20 mouse cellular contexts compared by ENCODE assay signal in the genomic region with DNA sequence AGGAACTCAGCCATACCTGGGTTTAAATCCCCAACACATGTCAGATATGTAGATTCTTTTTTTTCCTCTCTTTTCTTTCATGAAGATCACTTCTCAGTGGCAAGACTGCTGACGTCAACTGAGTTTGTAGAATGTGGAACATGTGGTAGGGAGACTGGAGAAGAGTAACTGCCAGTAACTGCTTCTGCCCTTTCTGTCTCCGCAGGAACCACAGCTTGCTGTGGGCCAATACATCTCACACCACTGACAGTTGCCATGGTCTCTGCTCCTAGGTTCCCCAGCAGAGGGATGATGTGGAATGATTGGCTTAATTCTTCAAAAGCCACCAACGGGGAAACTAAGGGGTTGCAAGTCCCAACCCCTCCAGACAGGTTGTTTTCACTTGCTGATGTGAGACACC. TPM values are rescaled to one million over a fixed set of nuclear protein-coding genes. Genes with fewer than 3 reads are reported as not detected.
DNase-seq lines count a peak whose midpoint lies in the region; ATAC-seq lines count a peak whose summit lies in the region.
"Had no signal": no experiment of that assay in that cellular context is flagged by ENCODE, and none has a peak within 500 bp of the region (broad histone marks: within the 10 kb centered on the region; RNA-seq: fewer than 3 reads in every experiment).

No protein-coding gene starts in this region.

- H3K4me1 ChIP-seq in liver, embryonic 13.5 days (replicated peaks), result no peaks in the 10 kb centered on the region
- no peaks in the 10 kb centered on the region for H3K4me1 ChIP-seq in liver, embryonic 11.5 days (replicated peaks; ENCODE audit: control insufficient read depth, insufficient read depth, low read length)
- H3K4me1 ChIP-seq: embryonic facial prominence, embryonic 13.5 days; hindbrain, embryonic 15.5 days; limb, embryonic 13.5 days; midbrain, embryonic 15.5 days; neural tube, embryonic 12.5 days; stomach, embryonic 15.5 days had no signal

- H3K4me3 ChIP-seq in liver, embryonic 13.5 days (replicated peaks), result no peak overlapping the region
- no peak overlapping the region for H3K4me3 ChIP-seq in liver, embryonic 11.5 days (ENCODE audit: low read depth, low read length)
- H3K4me3 ChIP-seq: embryonic facial prominence, embryonic 13.5 days; hindbrain, embryonic 15.5 days; limb, embryonic 13.5 days; midbrain, embryonic 15.5 days; neural tube, embryonic 12.5 days; stomach, embryonic 15.5 days had no signal

- H3K36me3 ChIP-seq in liver, embryonic 13.5 days, result no peaks in the 10 kb centered on the region
- H3K36me3 ChIP-seq in liver, embryonic 11.5 days (ENCODE audit: control insufficient read depth, insufficient read depth, low read length), result no peaks in the 10 kb centered on the region
- H3K36me3 ChIP-seq: embryonic facial prominence, embryonic 13.5 days; hindbrain, embryonic 15.5 days; limb, embryonic 13.5 days; midbrain, embryonic 15.5 days; neural tube, embryonic 12.5 days; stomach, embryonic 15.5 days had no signal

- H3K4me2 ChIP-seq in liver, embryonic 13.5 days, result no peak overlapping the region
- H3K4me2 ChIP-seq in liver, embryonic 11.5 days, result no peak overlapping the region
- H3K4me2 ChIP-seq: embryonic facial prominence, embryonic 13.5 days; hindbrain, embryonic 15.5 days; limb, embryonic 13.5 days; midbrain, embryonic 15.5 days; neural tube, embryonic 12.5 days; stomach, embryonic 15.5 days had no signal

- 33% methylated on average over 3 of the region's 3 CpGs for WGBS in liver, embryonic 13.5 days (ENCODE audit: insufficient replicate concordance)
- whole genome bisulfite sequencing in liver, embryonic 11.5 days, result 39% methylated on average over 3 of the region's 3 CpGs

- no peak overlapping the region for H3K27ac ChIP-seq in liver, embryonic 13.5 days
- no peak overlapping the region for H3K27ac ChIP-seq in liver, embryonic 11.5 days (ENCODE audit: low read depth, low read length)
- H3K27ac ChIP-seq: embryonic facial prominence, embryonic 13.5 days; hindbrain, embryonic 15.5 days; limb, embryonic 13.5 days; midbrain, embryonic 15.5 days; neural tube, embryonic 12.5 days; stomach, embryonic 15.5 days had no signal

- H3K27me3 ChIP-seq in liver, embryonic 13.5 days, result no peaks in the 10 kb centered on the region
- H3K27me3 ChIP-seq in liver, embryonic 11.5 days (replicated peaks; ENCODE audit: control insufficient read depth, insufficient read depth, low read length), result no peaks in the 10 kb centered on the region
- H3K27me3 ChIP-seq: embryonic facial prominence, embryonic 13.5 days; hindbrain, embryonic 15.5 days; limb, embryonic 13.5 days; midbrain, embryonic 15.5 days; neural tube, embryonic 12.5 days; stomach, embryonic 15.5 days had no signal

- DNase-seq in heart, adult 11 months, result peak; percentile 88
- DNase-seq in heart, postnatal 25 days (ENCODE audit: low spot score), result no peak
- DNase-seq in liver, embryonic 13.5 days, result no peak
- DNase-seq in liver, embryonic 11.5 days (ENCODE audit: low spot score), result no peak
- DNase-seq in mesoderm, embryonic 11.5 days (ENCODE audit: low read depth, low spot score), result peak; percentile 27
- no peak for DNase-seq in adrenal gland, adult 8-10 months
- DNase-seq: cerebellum, adult 11-12 months; cerebellum, postnatal 36 days; kidney, postnatal 10 days; lung, postnatal 14 days; thymus, postnatal 36 days had no signal

- H3K9me3 ChIP-seq in liver, embryonic 13.5 days (replicated peaks), result no peaks in the 10 kb centered on the region
- no peaks in the 10 kb centered on the region for H3K9me3 ChIP-seq in liver, embryonic 11.5 days (ENCODE audit: control insufficient read depth, low read length)
- H3K9me3 ChIP-seq: embryonic facial prominence, embryonic 13.5 days; hindbrain, embryonic 15.5 days; limb, embryonic 13.5 days; midbrain, embryonic 15.5 days; neural tube, embryonic 12.5 days; stomach, embryonic 15.5 days had no signal

- ATAC-seq in liver, embryonic 13.5 days (ENCODE audit: low read depth), result peak; percentile 26; the same call in 1 of the 2 replicates
- ATAC-seq in liver, embryonic 11.5 days (replicated peaks; ENCODE audit: low FRiP score), result no peak
- ATAC-seq in common myeloid progenitor, adult 5-6 weeks (replicated peaks; ENCODE audit: low read depth, poor library complexity, severe bottlenecking), result peak; percentile 98
- ATAC-seq: activated CD4-positive, CD25-positive, alpha-beta regulatory T cell, adult 4 months; intestine, postnatal 0 days; midbrain, embryonic 15.5 days had no signal

- H3K9ac ChIP-seq in liver, embryonic 13.5 days, result no peak overlapping the region
- no peak overlapping the region for H3K9ac ChIP-seq in liver, embryonic 11.5 days (ENCODE audit: low read depth, low read length)
- H3K9ac ChIP-seq: embryonic facial prominence, embryonic 13.5 days; hindbrain, embryonic 15.5 days; limb, embryonic 13.5 days; midbrain, embryonic 15.5 days; neural tube, embryonic 12.5 days; stomach, embryonic 15.5 days had no signal

- intact Hi-C loops in heart, postnatal 25 days (cut with DNase I), result no loop called here

RNA-seq across cellular contexts. Expression of a gene that starts 33.4 kb away (rescaled TPM):
- 100 to 1,000 TPM; 449 to 453 TPM for total RNA-seq in heart, postnatal 25 days (2021)
- polyA plus RNA-seq in liver, embryonic 13.5 days (2015; fragmentation: Nextera tagmentation; extraction: Ambion mirVana), result 0.47 and 0.71 TPM in 2 replicates
- 1.8 and 2.3 TPM in 2 replicates for polyA plus RNA-seq in liver, embryonic 11.5 days (2014; fragmentation: Nextera tagmentation; extraction: Ambion mirVana)
- total RNA-seq in common myeloid progenitor, adult 5-6 weeks (2017), result 12.1 and 12.3 TPM in 2 replicates
- 10 to 100 TPM in 1 of 4 experiments, 1 to 10 TPM in 3; 6.0 to 10.9 (median 8.4) TPM for total RNA-seq in adrenal gland, adult 8-10 months (2022)

Comparison
In these comparisons a context has a peak if more than half of its experiments do, and no peak if none do; other contexts are left out.
1. DNase-seq: peak in heart, adult 11 months (single experiment) and mesoderm, embryonic 11.5 days (single experiment); none in heart, postnatal 25 days (single experiment), liver, embryonic 13.5 days (single experiment), liver, embryonic 11.5 days (single experiment) and adrenal gland, adult 8-10 months (single experiment).
2. RNA of a gene that starts 33.4 kb away (total RNA-seq): 449 to 453 TPM in heart, postnatal 25 days; 12.1 to 12.3 TPM in common myeloid progenitor, adult 5-6 weeks and 6.0 to 10.9 TPM in adrenal gland, adult 8-10 months; every median in the first group is over 10 times any median in the second.